Mouse (Mus musculus) induced T-regulatory cell, adult 2 months (primary cell): ENCODE data around the gene Stap1.
A peak's percentile ranks its signal among the peaks of the same experiment; 100 is the strongest.

ENCODE experiments used
- DNase-seq: peaks from one replicate; pipeline ENCODE4 v3.0.0-alpha.2; 2012; ENCODE audit warnings: low read depth

Gene Stap1

DNA sequence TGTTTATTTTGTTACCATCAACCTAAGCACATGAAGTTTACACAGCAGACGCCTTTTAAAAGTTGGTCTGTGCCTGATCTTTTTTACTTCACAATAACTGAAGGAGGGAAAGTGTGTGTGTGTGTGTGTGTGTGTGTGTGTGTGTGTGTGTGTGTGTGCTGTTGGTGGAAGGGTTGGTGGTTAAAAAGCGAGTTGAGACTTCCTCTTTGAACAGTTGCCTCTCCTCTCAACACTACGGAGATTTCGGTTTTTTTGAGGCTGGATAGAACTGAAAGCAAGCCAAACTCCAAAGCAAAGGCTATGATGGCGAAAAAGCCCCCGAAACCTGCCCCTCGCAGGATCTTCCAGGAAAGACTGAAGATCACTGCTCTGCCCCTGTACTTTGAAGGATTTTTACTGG lies at the start of gene Stap1:
Gene Stap1 (plus strand): TSS at position 209 of the 400 bp plus-strand sequence.
- DNase-seq = peak; percentile 85

DNA sequence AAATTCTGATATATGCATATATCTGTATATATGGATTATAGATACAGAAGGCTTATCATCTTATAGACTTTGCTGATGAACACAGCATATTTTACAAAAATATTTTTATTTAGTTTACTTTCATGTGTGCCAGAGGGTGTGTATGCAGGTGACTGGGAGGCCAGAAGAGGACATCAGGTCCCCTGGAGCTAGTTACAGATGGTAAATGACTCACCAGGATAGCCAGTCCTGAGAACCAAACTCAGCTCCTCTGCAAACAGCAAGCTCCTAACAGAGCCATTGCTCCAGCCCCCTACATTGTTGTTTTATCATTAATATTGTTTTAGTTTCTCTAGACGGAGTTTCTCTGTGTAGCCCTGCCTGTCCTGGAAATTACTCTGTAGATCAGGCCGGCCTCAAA lies 41.7 kb upstream of the Stap1 start:
- no peak for DNase-seq

DNA sequence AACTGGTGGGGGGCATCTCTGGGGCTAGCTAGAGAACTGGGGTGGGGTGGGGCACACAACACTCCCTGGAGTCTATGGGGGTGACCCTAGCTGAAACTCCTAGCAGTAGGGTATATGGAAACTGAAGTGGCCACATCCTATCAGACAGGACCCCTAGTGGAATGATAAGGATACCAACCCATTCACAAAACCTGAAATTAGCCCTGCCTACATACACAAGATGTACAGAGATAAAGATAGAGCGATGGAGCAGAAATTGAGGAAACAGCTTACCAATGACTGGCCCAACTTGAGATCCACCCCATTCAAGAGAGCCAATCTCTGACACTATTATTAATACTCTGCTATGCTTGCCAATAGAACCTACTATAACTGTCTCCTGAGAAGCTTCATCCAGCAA lies 8.0 kb upstream of the Stap1 start:
- DNase-seq = peak; percentile 20

DNA sequence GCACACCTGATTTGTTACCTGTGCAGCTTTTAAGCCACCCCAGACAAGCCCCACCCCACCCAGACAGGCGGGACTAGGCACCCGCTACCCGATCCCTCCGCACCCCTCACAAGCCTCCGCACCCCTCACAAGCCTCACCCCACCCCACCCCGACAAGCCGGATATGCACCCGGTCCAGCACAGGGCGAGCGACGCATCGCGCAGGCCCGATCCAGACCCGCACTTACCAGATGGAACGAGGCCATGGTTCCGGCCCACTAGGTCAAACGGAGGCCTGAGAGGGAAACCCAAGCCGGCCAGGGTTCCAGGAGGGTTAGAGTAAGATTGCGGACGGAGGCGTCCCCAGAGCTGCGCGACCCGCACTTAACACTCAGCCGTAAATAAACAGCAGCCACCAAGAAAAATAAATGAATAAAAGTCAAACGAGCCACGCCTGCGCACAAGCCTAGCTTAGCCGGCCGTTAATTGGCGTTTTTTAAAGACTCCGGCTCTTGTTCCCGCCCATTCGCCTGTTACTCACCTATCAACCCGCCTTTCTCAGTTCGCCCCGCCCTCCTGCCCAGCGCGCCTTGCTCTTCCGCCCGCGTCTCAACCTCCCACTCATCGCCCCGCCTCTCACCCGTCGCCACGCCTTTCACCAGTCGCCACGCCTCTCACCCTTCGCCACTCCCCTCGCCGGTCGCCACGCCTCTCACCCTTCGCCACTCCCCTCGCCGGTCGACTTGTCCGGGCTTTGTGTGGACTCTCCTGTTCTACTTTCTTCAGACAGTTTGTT lies 6.3 kb upstream of the Stap1 start, which contains the start of gene Cenpc1:
Gene Cenpc1 (minus strand): TSS at position 483 of the 775 bp plus-strand sequence.
- DNase-seq = peak; percentile 99

DNA sequence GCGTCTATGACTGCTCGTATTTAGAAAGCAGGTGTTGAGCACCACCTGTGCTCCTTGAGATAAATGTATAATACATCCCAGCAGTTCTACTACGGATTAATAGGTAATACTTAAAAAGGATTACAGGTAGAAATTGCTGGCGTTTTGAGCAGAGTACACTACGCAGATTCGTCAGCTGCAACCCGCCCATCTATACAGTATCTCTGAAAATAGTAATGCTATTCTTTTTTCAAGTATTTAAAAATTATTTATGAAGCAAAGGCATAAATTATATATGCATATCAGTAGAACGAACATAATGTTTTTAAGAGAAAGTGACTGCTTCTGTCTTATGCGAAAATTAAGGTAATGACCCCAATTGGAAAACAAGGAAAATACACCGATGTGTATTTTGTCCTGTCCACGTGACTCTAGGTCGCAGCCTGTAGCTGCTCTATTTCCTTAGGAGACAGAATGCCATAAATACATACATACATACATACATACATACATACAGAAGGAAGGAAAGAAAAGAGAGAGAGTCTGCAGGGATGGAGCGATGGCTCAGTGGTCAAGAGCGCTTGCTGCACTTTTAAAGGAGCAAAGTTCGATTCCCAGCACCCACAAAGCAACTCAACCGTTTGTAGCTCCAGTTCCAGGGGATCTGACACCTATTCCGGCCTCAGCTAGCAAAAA lies 5.5 kb upstream of the Stap1 start:
- DNase-seq = no peak

DNA sequence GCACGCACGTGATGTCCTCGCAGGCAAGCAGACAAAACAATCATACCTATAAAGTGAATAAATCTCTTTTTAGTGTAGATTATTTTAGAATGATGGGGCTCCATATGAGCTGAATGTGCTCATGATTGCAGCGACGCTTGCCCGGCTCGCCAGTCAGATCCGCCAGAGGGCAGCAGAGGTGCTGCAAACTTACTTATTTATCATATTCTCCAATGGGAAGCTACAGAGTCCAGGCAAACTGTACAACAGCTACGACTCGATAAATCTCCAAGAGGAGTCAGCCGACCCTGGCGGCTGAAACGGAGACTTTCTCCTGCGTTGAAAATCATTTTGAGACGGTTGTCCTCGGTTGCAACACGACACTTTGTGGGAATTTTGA lies 5.0 kb upstream of the Stap1 start:
- peak; percentile 94 for DNase-seq

DNA sequence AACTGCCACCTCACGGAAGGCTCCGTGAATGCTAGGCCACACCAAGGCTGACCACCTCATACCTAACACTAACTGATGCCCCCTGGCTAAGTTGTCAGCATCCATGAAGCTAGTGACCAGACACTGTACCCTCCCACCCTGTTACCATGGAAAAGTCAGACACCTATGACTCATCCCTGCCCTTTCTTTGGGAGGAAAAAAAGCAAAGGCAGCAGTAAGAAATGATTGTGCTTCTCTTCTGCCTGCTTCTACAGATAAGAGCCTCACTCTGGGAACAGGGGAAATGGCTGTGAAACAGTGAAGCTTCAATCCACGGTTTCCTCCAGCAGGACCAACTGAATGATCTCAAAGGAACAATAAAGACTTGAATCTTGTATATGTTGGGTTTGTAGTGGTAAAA lies 3.1 kb upstream of the Stap1 start:
- peak; percentile 33 for DNase-seq

DNA sequence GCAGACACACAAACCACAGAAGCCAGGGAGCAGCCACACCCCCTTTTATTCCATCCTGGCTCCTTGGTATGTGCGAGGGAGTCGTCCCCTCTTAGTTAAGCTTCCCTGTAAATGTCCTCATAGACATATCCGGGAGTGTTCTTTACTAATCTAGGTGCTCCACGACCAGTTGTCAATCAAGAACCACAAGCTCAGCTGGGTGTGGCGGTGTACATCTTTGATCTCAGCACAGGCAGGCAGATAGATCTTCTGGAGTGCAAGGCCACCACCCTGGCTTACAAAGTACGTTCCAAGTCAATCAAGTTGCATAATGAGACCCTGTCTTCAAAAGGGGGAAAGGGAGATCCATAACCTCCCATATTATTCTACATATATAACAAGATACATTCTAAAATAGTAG lies 2.4 kb upstream of the Stap1 start:
- peak; percentile 42 for DNase-seq

DNA sequence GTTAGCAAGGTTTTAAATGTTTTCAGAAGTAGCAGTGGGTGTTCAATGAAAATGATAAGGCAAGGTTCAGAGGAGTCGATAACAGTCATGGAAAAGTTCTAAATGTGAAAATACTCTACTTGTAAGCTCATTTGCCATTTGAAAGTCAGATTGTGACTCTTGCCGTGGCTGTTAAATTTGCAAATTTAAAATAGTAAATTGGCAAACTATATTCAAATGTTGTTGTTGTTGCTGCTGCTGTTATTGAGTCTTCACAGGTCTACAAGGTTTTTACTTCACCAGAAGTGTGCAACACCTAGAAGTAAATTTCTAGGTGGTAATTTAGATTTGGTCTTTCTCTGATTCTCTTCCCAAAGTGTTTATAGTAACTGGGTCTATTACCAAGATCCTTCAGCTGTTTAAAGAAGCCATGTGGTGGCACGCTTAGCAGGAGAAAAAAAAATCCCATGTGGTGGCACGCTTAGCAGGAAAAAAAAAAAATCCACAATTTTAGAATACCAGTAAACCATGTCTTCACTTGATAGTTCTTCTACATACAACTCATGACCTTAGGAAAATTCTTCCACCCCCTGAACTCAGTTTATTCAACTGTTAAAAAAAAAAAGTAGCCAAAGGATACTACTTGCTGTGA lies 1.3 kb downstream of the Stap1 start:
- peak; percentile 53 for DNase-seq

DNA sequence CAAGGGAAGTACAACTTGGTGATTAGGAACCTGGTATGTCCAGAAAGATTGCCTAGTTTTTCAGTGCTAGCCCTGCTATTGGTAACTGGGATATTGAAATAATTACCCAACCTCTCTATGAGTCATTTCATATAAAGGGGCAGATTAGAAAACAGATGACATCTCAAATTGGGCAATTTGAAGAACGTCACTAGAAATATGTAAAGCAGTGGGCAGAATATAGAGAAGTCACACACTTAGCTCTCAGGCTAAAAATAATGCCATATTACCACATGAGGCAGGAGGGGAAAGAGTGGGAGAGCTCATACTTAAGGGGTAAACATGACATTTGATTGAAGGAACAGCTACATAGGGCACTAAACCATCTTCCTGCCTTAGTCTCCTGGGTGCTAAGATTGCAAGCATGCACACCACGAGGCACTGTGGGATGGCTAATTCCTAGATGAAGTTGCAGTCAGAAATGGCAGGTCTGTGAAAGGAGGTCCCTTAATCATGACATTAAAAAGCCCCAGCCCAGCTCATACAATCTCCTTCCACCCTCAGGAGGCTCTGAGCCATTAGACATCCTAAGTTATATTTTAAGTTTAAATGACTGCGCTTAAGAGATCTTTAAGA lies 7.3 kb downstream of the Stap1 start:
- peak; percentile 46 for DNase-seq

DNA sequence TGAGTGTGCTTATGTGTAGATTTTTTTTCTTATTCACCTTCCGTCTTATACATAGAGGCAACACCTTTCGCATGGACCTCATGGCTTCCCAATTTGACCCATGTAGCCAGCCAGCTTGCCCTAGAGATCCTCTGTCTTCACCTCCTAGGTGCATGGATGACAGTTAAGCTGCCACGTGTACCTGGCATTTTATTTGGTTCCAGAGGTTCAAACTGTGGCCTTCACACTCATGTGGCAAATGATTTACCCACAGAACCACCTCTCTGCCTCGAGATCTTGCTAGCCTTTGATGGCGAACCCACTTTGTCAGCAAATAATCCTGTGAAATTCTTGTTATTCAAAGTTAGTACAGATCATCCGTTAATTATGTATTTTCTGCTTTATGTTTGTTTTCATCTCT lies 12.4 kb downstream of the Stap1 start:
- DNase-seq = no peak

DNA sequence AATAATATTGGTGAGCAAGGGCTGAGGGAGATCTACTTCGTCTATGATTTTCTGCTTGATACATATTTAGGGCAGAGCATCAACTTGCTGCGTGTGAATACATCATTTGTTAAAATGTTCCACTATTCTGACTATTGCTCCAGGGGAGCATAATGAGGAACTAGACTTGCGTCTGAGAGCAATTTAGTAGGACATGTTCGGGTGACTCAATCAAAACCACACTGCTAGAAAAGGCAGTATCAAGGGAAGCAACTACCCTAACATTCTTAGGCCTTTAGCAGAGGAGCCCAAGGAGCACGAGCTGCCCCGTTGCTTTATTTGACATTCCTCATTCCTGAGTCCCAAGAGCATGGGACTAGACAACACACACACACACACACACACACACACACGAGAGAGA lies 13.4 kb downstream of the Stap1 start:
- no peak for DNase-seq

DNA sequence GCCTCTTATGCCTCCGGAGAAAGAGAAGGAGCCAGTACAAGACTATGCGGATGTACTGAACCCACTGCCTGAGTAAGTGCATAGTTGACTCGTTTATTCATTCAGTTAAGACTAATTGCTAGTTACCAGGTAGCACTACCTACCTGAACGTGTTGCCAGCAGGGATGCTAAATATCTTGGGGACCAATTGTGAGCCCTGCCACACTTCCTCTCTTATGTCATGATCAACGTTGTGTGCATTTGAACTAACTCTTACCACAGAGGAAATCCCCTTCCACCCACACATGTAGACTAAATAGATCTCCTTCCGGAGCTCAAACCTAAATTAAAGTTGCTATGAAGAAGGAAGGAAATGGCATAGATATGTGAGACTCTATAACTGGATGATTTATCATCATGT lies 15.2 kb downstream of the Stap1 start:
- DNase-seq = peak; percentile 93

DNA sequence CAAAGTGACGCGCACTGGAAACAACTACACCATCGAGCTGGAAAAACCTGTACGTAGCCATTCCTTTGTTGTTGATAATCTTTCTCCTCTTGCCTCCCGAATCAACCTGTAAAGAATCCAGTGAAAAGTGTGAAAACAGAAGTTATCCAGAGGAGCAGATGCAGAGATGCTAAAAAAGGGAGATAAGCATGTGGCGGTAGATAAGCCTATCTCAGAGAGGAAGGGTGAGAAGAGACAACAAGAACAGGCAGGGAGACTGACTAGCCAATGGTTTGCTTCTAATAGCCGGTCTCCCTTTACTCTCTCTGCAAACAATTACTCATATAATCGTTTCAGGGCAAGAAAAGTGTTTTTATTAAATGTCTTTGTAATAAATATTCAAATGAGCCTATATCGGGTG lies 23.2 kb downstream of the Stap1 start:
- DNase-seq = no peak

DNA sequence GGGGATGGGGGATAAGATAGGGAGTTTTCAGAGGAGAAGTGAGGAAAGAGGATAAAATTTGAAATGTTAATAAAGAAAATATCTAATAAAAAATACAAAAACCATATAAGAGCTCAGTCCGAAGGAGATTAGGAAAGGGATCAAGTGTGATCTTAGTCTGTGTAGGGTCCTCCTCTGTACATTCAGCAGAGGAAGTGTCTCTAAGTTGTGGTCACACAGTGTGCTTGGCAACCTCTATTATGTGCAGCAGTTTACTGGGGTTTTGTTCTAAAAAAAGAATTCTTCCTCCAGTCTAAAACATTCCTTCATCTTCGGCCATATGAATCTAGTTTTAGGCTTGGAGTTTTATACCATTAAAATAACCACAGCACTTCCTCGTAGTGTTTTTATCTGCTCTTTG lies 27.4 kb downstream of the Stap1 start:
- DNase-seq = no peak

DNA sequence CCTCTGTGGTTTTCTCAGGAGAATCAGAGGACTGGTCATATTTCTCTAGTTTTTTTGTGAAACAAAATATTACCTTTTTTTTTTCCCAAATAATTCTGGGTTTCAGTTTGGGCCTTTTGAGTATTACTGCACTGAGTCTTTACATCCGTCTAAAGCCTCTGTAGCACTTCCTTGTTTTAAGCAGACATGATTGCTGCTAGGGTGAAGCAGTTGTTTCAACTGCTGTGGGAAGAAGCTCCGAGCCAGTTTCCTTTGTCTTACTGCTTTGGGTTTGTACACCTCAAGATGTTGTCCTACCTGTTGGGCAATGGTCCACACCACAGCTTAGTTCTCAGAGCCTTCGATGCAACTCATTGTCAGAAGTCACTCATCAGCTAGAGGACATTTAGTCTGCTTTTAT lies 29.1 kb downstream of the Stap1 start:
- DNase-seq = peak; percentile 38

DNA sequence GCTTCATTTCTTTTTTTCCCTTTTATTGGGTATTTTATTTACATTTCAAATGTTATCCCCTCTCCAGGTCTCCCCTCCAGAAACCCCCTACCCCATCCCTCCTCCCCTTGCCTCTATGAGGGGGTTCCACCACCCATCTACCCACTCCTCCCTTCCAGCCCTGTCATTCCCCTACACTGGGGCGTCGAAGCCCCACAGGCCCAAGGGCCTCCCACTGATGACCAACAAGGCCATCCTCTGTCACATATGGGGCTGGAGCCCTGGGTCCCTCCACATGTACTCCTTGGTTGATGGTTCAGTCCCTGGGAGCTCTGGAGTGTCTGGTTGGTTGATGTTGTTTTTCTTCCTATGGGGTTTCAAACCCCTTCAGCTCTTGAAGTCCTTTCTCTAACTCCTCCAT lies 30.6 kb downstream of the Stap1 start:
- DNase-seq = no peak

DNA sequence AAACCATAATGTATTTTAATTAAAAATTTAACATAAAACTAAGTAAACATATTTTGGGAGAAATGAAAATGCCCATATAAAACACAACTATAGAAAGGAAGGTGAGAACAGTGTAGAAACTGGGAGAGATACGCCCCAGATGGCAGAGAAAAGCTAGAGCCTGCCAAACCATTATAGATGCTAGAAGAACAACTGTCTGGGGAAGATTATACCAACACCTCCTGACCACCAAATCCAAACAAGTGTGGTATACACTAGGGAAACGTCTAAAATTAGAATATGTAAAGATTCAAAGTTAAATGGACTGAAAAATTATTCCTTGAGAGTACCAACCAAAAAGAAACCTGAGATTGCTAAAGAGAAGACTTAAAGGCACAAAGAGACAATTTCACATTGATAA lies 35.1 kb downstream of the Stap1 start:
- DNase-seq = no peak

DNA sequence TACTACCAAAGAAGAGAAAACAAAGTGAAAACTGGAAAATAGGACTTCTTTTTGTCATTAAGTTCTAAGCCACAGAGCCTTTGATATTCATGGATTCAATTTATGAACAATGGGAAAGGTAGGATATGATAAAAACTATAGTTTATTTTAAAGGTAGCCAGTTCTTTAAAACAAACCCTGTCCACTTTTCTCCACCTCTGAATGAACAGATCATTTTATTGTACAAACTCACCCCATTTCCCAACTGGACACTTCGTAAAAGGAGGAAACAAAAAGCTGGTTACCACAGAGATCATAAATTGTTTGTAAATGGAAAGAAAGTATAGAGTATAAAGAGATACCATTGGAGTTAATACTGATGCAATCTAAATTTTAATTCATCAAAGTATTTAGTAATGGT lies 39.5 kb downstream of the Stap1 start:
- no peak for DNase-seq

DNA sequence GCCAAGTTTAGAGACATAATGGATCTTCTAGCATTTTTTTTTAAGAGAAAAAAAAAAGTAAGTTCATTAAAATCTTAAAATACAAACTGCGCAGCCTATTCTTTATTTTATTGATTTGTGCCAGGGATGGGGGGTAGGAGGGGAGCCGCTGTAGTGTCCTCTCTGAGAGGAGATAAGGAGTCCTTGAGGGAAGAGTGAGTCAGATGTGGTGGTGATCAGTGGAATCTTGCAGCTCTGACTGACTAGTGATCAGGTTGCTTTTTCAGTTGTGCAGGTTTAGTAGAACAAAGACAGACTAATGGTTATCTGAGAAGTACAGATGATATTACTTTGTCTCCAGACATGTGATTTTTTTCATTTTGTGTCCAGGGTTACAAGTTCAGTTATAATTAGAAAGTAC lies 41.5 kb downstream of the Stap1 start:
- DNase-seq = no peak

DNA sequence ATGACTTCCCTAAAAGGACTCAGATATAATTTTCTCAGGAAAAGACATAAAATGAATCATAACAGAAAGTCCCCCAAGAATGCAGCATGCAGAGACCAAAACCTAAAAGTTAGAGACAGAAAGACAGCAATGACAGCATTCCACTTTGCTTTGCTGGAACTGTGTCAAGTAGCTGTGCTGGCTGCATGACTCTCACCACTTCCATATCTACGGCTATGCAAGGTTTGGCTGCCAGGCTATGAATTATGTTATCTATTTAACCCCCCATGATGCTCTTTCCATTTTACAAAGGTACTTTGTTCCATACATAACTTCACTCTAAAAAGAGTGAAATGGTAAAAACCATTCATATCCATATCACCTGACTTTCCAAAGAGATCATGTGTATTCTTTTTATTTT lies 42.5 kb downstream of the Stap1 start:
- DNase-seq = no peak

DNA sequence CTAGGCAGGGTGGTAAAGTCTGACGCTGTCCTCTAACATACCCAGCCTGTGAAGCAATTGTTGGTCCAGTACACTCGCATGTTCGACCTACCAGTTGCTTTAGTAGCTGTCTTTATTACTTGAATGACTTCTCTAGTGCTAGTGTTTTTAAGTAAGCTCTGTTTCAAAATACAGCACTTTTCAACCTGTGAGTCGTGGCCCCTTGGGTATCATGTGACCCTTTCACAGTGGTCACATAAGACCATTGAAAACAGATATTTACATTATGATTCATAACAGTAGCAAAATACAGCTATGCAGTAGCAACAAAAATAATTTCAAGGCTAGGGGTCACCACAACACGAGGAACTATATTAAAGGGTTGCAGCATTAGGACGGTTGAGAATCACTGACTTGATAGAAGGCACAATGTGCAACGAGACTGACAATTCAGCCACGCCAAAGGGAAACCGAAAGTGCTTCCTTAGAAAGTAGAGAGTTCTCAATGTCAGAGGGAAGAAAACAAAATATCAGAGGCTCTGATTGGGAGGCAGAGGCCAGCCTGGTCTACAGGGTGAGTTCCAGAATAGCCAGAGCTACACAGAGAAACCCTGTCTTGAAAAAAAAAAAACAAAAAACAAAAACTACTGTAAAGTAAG lies 47.0 kb downstream of the Stap1 start:
- peak; percentile 62 for DNase-seq
